Comparison of ENCODE assay signal across 22 mouse cellular contexts in genomic region chr2:163742656-163743055, GRCm38 (mm10). TPM values are rescaled to one million over a fixed set of nuclear protein-coding genes. Genes with fewer than 3 reads are reported as not detected.
A peak's percentile ranks its signal among the peaks of the same experiment; 100 is the strongest.
DNase-seq lines count a peak whose midpoint lies in the region; TF ChIP-seq lines count a peak whose summit lies in the region.
"Had no signal": no experiment of that assay in that cellular context is flagged by ENCODE, and none has a peak within 500 bp of the region (broad histone marks: within the 10 kb centered on the region; RNA-seq: fewer than 3 reads in every experiment).

No protein-coding gene starts in this region.

- no peak for TF ChIP-seq EP300 in MEL (IDR thresholded peaks at IDR 0.05; ENCODE audit: low read depth in 1 of 2, low read length in 2 of 2)

- no peaks in the 10 kb centered on the region for H3K27me3 ChIP-seq in MEL (ENCODE audit: control insufficient read depth in 1 of 2, insufficient read depth in 2 of 2, low read length in 2 of 2)
- H3K27me3 ChIP-seq in kidney, adult 2 months (replicated peaks; ENCODE audit: control insufficient read depth, insufficient read depth, low read length) = no peaks in the 10 kb centered on the region
- H3K27me3 ChIP-seq: CH12.LX, Patski had no signal

- no peak for TF ChIP-seq RAD21 in MEL (IDR thresholded peaks at IDR 0.05; ENCODE audit: low read depth, low read length)

- H3K79me2 ChIP-seq in MEL (ENCODE audit: control insufficient read depth, insufficient read depth, low read length, poor library complexity) = no peaks in the 10 kb centered on the region

- peaks cover 14 to 28% of the 10 kb centered on the region in 2 experiments for H3K4me1 ChIP-seq in MEL (ENCODE audit: control insufficient read depth in 1 of 2, insufficient read depth in 2 of 2, low read length in 2 of 2)
- H3K4me1 ChIP-seq in kidney, adult 2 months (ENCODE audit: control insufficient read depth, insufficient read depth, low read length) = no peaks in the 10 kb centered on the region

- no peak for TF ChIP-seq CTCF in MEL (IDR thresholded peaks at IDR 0.05 in 2 of 3, conservative IDR thresholded peaks at IDR 0.05 in 1 of 3; ENCODE audit: control insufficient read depth in 1 of 3, insufficient read depth in 1 of 3, low read depth in 2 of 3, low read length in 3 of 3, poor library complexity in 1 of 3, severe bottlenecking in 1 of 3)
- no peak for TF ChIP-seq CTCF in kidney, adult 2 months (conservative IDR thresholded peaks at IDR 0.05; ENCODE audit: insufficient read depth, insufficient read length, low read depth, low read length)

- no peak overlapping the region for H3K4me3 ChIP-seq in MEL (ENCODE audit: control insufficient read depth in 1 of 2, insufficient read depth in 1 of 2, low read depth in 2 of 2, low read length in 2 of 2)
- no peak overlapping the region for H3K4me3 ChIP-seq in kidney, adult 2 months (ENCODE audit: insufficient read depth, low read depth, low read length)

- peak overlapping the region; percentile 53 for H3K27ac ChIP-seq in MEL (ENCODE audit: control insufficient read depth, low read depth, low read length)
- H3K27ac ChIP-seq in kidney, adult 2 months (ENCODE audit: insufficient read depth, low read depth, low read length) = no peak overlapping the region

- no peak overlapping the region for H3K9ac ChIP-seq in MEL (ENCODE audit: control insufficient read depth, low read depth, low read length, poor library complexity, severe bottlenecking)

- no peak for TF ChIP-seq POLR2A in MEL (IDR thresholded peaks at IDR 0.05; ENCODE audit: control insufficient read depth in 1 of 2, insufficient read depth in 1 of 2, low read depth in 1 of 2, low read length in 2 of 2, poor library complexity in 1 of 2)
- TF ChIP-seq POLR2A in kidney, adult 2 months (IDR thresholded peaks at IDR 0.05; ENCODE audit: low read depth, low read length) = no peak

- 87% methylated on average over 5 of the region's 5 CpGs for WGBS in kidney, adult 2 months

- H3K36me3 ChIP-seq in MEL (ENCODE audit: control insufficient read depth in 1 of 2, insufficient read depth in 2 of 2, low read length in 2 of 2) = peaks cover 0 to 21% of the 10 kb centered on the region in 2 experiments; a peak in 2 of 4 replicates
- no peaks in the 10 kb centered on the region for H3K36me3 ChIP-seq in kidney, adult 2 months (ENCODE audit: control insufficient read depth, insufficient read depth, low read length)
- H3K36me3 ChIP-seq: G1E had no signal

- DNase-seq in MEL (ENCODE audit: low read depth, low spot score) (no peak), R1 (ENCODE audit: low read depth, low spot score) (peak; percentile 63), ZHBTc4 (ENCODE audit: low read depth, low spot score) (peak; percentile 59)
- DNase-seq in kidney, adult 2 months = no peak
- no peak for DNase-seq in adrenal gland, postnatal 10 days
- DNase-seq in ovary, adult 18-20 months (ENCODE audit: low spot score) = no peak
- DNase-seq: adrenal gland, adult 2 months; adrenal gland, adult 8-10 months; adrenal gland, postnatal 14 days; adrenal gland, postnatal 25 days; adrenal gland, postnatal 36 days; B cell, adult 2 months; cerebellum, adult 11 months; cerebellum, adult 11-12 months; cerebellum, adult 18-20 months; cerebellum, adult 2 months; cerebellum, adult 8-10 months; cerebellum, adult 9-10 months; cerebellum, adult 9-11 months had no signal

- H3K9me3 ChIP-seq in MEL (replicated peaks; ENCODE audit: insufficient read depth, low read length) = no peaks in the 10 kb centered on the region
- H3K9me3 ChIP-seq: G1E had no signal

TF ChIP-seq in MEL, 35 proteins besides CTCF, POLR2A, EP300 and RAD21:
- TF ChIP-seq E2F4 (IDR thresholded peaks at IDR 0.05; ENCODE audit: borderline replicate concordance, low read depth, low read length) = no peak
- TF ChIP-seq POLR2AphosphoS2 (IDR thresholded peaks at IDR 0.05; ENCODE audit: low read length) = no peak
- TF ChIP-seq NRF1 (IDR thresholded peaks at IDR 0.05; ENCODE audit: insufficient read depth, low read depth, low read length, poor library complexity, severe bottlenecking) = no peak
- TF ChIP-seq SMC3 (IDR thresholded peaks at IDR 0.05; ENCODE audit: low read depth, low read length) = no peak
- TF ChIP-seq MAZ (IDR thresholded peaks at IDR 0.05; ENCODE audit: low read depth, low read length) = no peak
- TF ChIP-seq USF1 (IDR thresholded peaks at IDR 0.05; ENCODE audit: low read depth, low read length) = no peak
- no peak for TF ChIP-seq TBP (IDR thresholded peaks at IDR 0.05; ENCODE audit: low read depth, low read length)
- TF ChIP-seq MYB (IDR thresholded peaks at IDR 0.05; ENCODE audit: low read depth, low read length) = no peak
- TF ChIP-seq BHLHE40 (IDR thresholded peaks at IDR 0.05; ENCODE audit: borderline replicate concordance, low read depth, low read length) = no peak
- TF ChIP-seq ELF1 (IDR thresholded peaks at IDR 0.05; ENCODE audit: low read depth, low read length) = no peak

RNA-seq across cellular contexts. Expression of gene Ada, which starts 7.4 kb away (rescaled TPM):
- 35.1 and 36.7 TPM in 2 replicates for total RNA-seq in MEL (2012; rRNA removed)
- polyA plus RNA-seq in MEL (2012; ENCODE audit: insufficient read depth in 1 of 2, insufficient read length in 2 of 2, low read depth in 1 of 2, low replicate concordance in 2 of 2, missing spikeins in 1 of 2) = 10 to 100 TPM in 1 of 2 experiments, not detected in 1; 36.5 TPM
- polyA plus RNA-seq in kidney, adult 2 months (2012; rRNA removed) = 1.8 and 2.4 TPM in 2 replicates
- 1 to 10 TPM; 3.8 to 4.0 TPM for total RNA-seq in adrenal gland, postnatal 10 days (2021)

Comparison
In these comparisons a context has a peak if more than half of its experiments do, and no peak if none do; other contexts are left out.
1. DNase-seq: peak in R1 (single experiment) and ZHBTc4 (single experiment); none in MEL (single experiment), kidney, adult 2 months (single experiment), adrenal gland, postnatal 10 days (single experiment) and ovary, adult 18-20 months (single experiment).